ENCODE assay signal across 7 mouse cellular contexts in genomic region chr17:6655087-6655511, GRCm38 (mm10). TPM values are rescaled to one million over a fixed set of nuclear protein-coding genes. Genes with fewer than 3 reads are reported as not detected.
DNase-seq lines count a peak whose midpoint lies in the region; ATAC-seq lines count a peak whose summit lies in the region.
"Not testable (repeated sequence)": the region's sequence is repeated elsewhere in the genome, so short reads cannot be mapped to it uniquely, and the experiment has no call there.

No protein-coding gene starts in this region.

- peak; percentile 80 for ATAC-seq in megakaryocyte progenitor cell, adult 5-6 weeks (replicated peaks; ENCODE audit: poor library complexity)

- peak; percentile 52 to 55 for DNase-seq in adrenal gland, adult 18-20 months (ENCODE audit: low spot score in 2 of 2)
- peak; percentile 91 for DNase-seq in embryo, embryonic 10 days (ENCODE audit: low spot score)
- peak; percentile 62 for DNase-seq in gastrocnemius, postnatal 25 days
- DNase-seq in induced T-regulatory cell, adult 2 months (ENCODE audit: low read depth), result peak; percentile 83
- peak; percentile 63 to 69 for DNase-seq in left cerebral cortex, postnatal 36 days (ENCODE audit: low spot score in 2 of 2)
- peak; percentile 86 for DNase-seq in right cerebral cortex, postnatal 10 days (ENCODE audit: low spot score in 2 of 2)

- intact Hi-C loops in left cerebral cortex, postnatal 36 days (cut with DNase I), result not testable (repeated sequence)

RNA-seq across cellular contexts. Expression of gene Dynlt1f, which starts 0.6 kb away (rescaled TPM):
- total RNA-seq in adrenal gland, adult 18-20 months (2021), result 10 to 100 TPM; 65.6 to 78.6 TPM
- 10 to 100 TPM; 49.0 to 51.0 TPM for total RNA-seq in gastrocnemius, postnatal 25 days (2021)
- total RNA-seq in left cerebral cortex, postnatal 36 days (2021), result 10 to 100 TPM; 33.6 to 40.7 TPM
- 140 and 153 TPM in 2 replicates for total RNA-seq in megakaryocyte progenitor cell, adult 5-6 weeks (2015)
- total RNA-seq in megakaryocyte progenitor cell, adult 5-6 weeks (2017), result 129 and 141 TPM in 2 replicates

RNA-seq across cellular contexts. Expression of gene Sytl3, which starts 3.8 kb away (rescaled TPM):
- total RNA-seq in adrenal gland, adult 18-20 months (2021), result under 1 TPM; 0.40 to 0.77 TPM
- under 1 TPM in 1 of 2 experiments, not detected in 1; 0.36 TPM for total RNA-seq in gastrocnemius, postnatal 25 days (2021)
- total RNA-seq in left cerebral cortex, postnatal 36 days (2021), result 1 to 10 TPM in 1 of 2 experiments, not detected in 1; 1.0 TPM
- 0.30 TPM in 1 of 2 replicates, not detected in the other for total RNA-seq in megakaryocyte progenitor cell, adult 5-6 weeks (2015)
- total RNA-seq in megakaryocyte progenitor cell, adult 5-6 weeks (2017), result 0.44 TPM in 1 of 2 replicates, not detected in the other

RNA-seq across cellular contexts. Expression of gene Dynlt1c, which starts 53.6 kb away (rescaled TPM):
- 1 to 10 TPM; 7.9 to 8.8 TPM for total RNA-seq in adrenal gland, adult 18-20 months (2021)
- total RNA-seq in gastrocnemius, postnatal 25 days (2021), result 1 to 10 TPM; 2.0 to 2.8 TPM
- total RNA-seq in left cerebral cortex, postnatal 36 days (2021), result 10 to 100 TPM; 12.6 to 24.7 TPM
- total RNA-seq in megakaryocyte progenitor cell, adult 5-6 weeks (2015), result 3.9 and 4.7 TPM in 2 replicates
- 2.4 and 8.0 TPM in 2 replicates for total RNA-seq in megakaryocyte progenitor cell, adult 5-6 weeks (2017)

Comparison
In these comparisons a context has a peak if more than half of its experiments do, and no peak if none do; other contexts are left out.
1. Peak in every context shown above with its lines: DNase-seq and ATAC-seq.